Mouse (Mus musculus) heart, postnatal 0 days (tissue): ENCODE data around the gene Pdcd1.
"Not testable (repeated sequence)": the region's sequence is repeated elsewhere in the genome, so short reads cannot be mapped to it uniquely, and the experiment has no call there.

Experiments
- CTCF ChIP-seq: IDR thresholded peaks from 2 replicates; pipeline ENCODE4 v1.5.1; 2016; ENCODE audit warnings: antibody characterized with exemption, control low read depth, low read depth
- EP300 ChIP-seq: IDR thresholded peaks from 2 replicates; pipeline ENCODE4 v1.6.1; 2016; ENCODE audit warnings: antibody characterized with exemption, low read depth

GRCm38 (mm10) chr1:93991068-93991467, 61.3 kb downstream of the Pdcd1 start:
- not testable (repeated sequence) for TF ChIP-seq CTCF, EP300
